In genomic region chr6:115892363-115892762, GRCm38 (mm10) we compare ENCODE assay signal across 25 mouse cellular contexts. TPM values are rescaled to one million over a fixed set of nuclear protein-coding genes. Genes with fewer than 3 reads are reported as not detected.
DNase-seq lines count a peak whose midpoint lies in the region; ATAC-seq and TF ChIP-seq lines count a peak whose summit lies in the region.
"Had no signal": no experiment of that assay in that cellular context is flagged by ENCODE, and none has a peak within 500 bp of the region (broad histone marks: within the 10 kb centered on the region; RNA-seq: fewer than 3 reads in every experiment).

No protein-coding gene starts in this region.

- peaks cover 52% of the 10 kb centered on the region for H3K36me3 ChIP-seq in intestine, embryonic 14.5 days (ENCODE audit: control insufficient read depth, insufficient read depth, low read length)
- peaks cover 12% of the 10 kb centered on the region; the same call in 1 of the 2 replicates for H3K36me3 ChIP-seq in intestine, postnatal 0 days (ENCODE audit: control insufficient read depth, insufficient read depth)
- H3K36me3 ChIP-seq in midbrain, embryonic 12.5 days, result peaks cover 27% of the 10 kb centered on the region
- peaks cover 30% of the 10 kb centered on the region for H3K36me3 ChIP-seq in midbrain, postnatal 0 days (ENCODE audit: insufficient read depth, low read length)
- H3K36me3 ChIP-seq in forebrain, embryonic 16.5 days (ENCODE audit: control insufficient read depth, insufficient read depth), result 0 out of 2 replicates have a peak, but pooled peaks cover 2% of the 10 kb centered on the region
- peaks cover 8% of the 10 kb centered on the region; the same call in 1 of the 2 replicates for H3K36me3 ChIP-seq in stomach, postnatal 0 days (ENCODE audit: control insufficient read depth, insufficient read depth, low read length)

- H3K4me2 ChIP-seq in intestine, embryonic 14.5 days (ENCODE audit: low read length), result no peak overlapping the region
- H3K4me2 ChIP-seq in intestine, postnatal 0 days (replicated peaks; ENCODE audit: low read depth), result no peak overlapping the region
- H3K4me2 ChIP-seq in midbrain, embryonic 12.5 days (replicated peaks), result no peak overlapping the region
- no peak overlapping the region for H3K4me2 ChIP-seq in midbrain, postnatal 0 days (ENCODE audit: low read depth, low read length, poor library complexity, severe bottlenecking)
- no peak overlapping the region for H3K4me2 ChIP-seq in forebrain, embryonic 16.5 days (ENCODE audit: low read length)
- no peak overlapping the region for H3K4me2 ChIP-seq in stomach, postnatal 0 days (replicated peaks; ENCODE audit: low read depth)
- H3K4me2 ChIP-seq: embryonic facial prominence, embryonic 13.5 days; hindbrain, embryonic 13.5 days had no signal

- ATAC-seq in intestine, embryonic 14.5 days (replicated peaks; ENCODE audit: low FRiP score, low TSS enrichment, low read depth), result no peak
- no peak for ATAC-seq in intestine, postnatal 0 days
- ATAC-seq in midbrain, embryonic 12.5 days (ENCODE audit: low FRiP score, low read depth), result no peak
- ATAC-seq in midbrain, postnatal 0 days (ENCODE audit: low FRiP score), result no peak
- no peak for ATAC-seq in forebrain, embryonic 16.5 days
- no peak for ATAC-seq in stomach, postnatal 0 days (ENCODE audit: low FRiP score, low TSS enrichment)
- ATAC-seq: activated CD4-positive, CD25-positive, alpha-beta regulatory T cell, adult 4 months; liver, postnatal 0 days; Patski had no signal

- peaks cover 6% of the 10 kb centered on the region; the same call in 1 of the 2 replicates for H3K9me3 ChIP-seq in intestine, embryonic 14.5 days (ENCODE audit: control insufficient read depth, low read length)
- H3K9me3 ChIP-seq in intestine, postnatal 0 days (ENCODE audit: control insufficient read depth), result peaks cover 3% of the 10 kb centered on the region; the same call in 1 of the 2 replicates
- H3K9me3 ChIP-seq in midbrain, embryonic 12.5 days, result peaks cover 4% of the 10 kb centered on the region; the same call in 1 of the 2 replicates
- H3K9me3 ChIP-seq in midbrain, postnatal 0 days (ENCODE audit: low read length), result no peaks in the 10 kb centered on the region
- no peaks in the 10 kb centered on the region for H3K9me3 ChIP-seq in forebrain, embryonic 16.5 days (ENCODE audit: control insufficient read depth, low read length)
- no peaks in the 10 kb centered on the region for H3K9me3 ChIP-seq in stomach, postnatal 0 days (ENCODE audit: control insufficient read depth, low read length)
- H3K9me3 ChIP-seq: hindbrain, embryonic 13.5 days had no signal

- TF ChIP-seq EP300 in stomach, postnatal 0 days (optimal IDR thresholded peaks at IDR 0.05), result no peak

- peak overlapping the region; percentile 82; the same call in 1 of the 2 replicates for H3K27ac ChIP-seq in intestine, embryonic 14.5 days (ENCODE audit: low read depth)
- no peak overlapping the region for H3K27ac ChIP-seq in intestine, postnatal 0 days (ENCODE audit: low read depth, low read length)
- H3K27ac ChIP-seq in midbrain, embryonic 12.5 days (replicated peaks), result 0 out of 2 replicates have a peak overlapping the region, but pooled peaks have one; percentile 2
- no peak overlapping the region for H3K27ac ChIP-seq in midbrain, postnatal 0 days (ENCODE audit: low read depth, low read length)
- peak overlapping the region; percentile 84 for H3K27ac ChIP-seq in forebrain, embryonic 16.5 days (ENCODE audit: low read length)
- peak overlapping the region; percentile 61; the same call in 1 of the 2 replicates for H3K27ac ChIP-seq in stomach, postnatal 0 days (replicated peaks)
- H3K27ac ChIP-seq: embryonic facial prominence, embryonic 13.5 days had no signal

- WGBS in intestine, embryonic 14.5 days, result 81% methylated on average over 3 of the region's 3 CpGs
- WGBS in intestine, postnatal 0 days, result 86% methylated on average over 3 of the region's 3 CpGs
- WGBS in midbrain, embryonic 12.5 days, result 58% methylated on average over 3 of the region's 3 CpGs
- 68% methylated on average over 3 of the region's 3 CpGs for WGBS in midbrain, postnatal 0 days
- WGBS in forebrain, embryonic 16.5 days, result 22% methylated on average over 3 of the region's 3 CpGs
- WGBS in stomach, postnatal 0 days, result 39% methylated on average over 3 of the region's 3 CpGs

- no peak overlapping the region for H3K9ac ChIP-seq in intestine, embryonic 14.5 days (ENCODE audit: low read length)
- no peak overlapping the region for H3K9ac ChIP-seq in intestine, postnatal 0 days (ENCODE audit: low read depth, low read length)
- no peak overlapping the region for H3K9ac ChIP-seq in midbrain, embryonic 12.5 days (replicated peaks)
- no peak overlapping the region for H3K9ac ChIP-seq in midbrain, postnatal 0 days (replicated peaks; ENCODE audit: low read length, poor library complexity, severe bottlenecking)
- H3K9ac ChIP-seq in forebrain, embryonic 16.5 days (replicated peaks; ENCODE audit: low read depth, low read length), result no peak overlapping the region
- H3K9ac ChIP-seq in stomach, postnatal 0 days (ENCODE audit: low read length), result no peak overlapping the region
- H3K9ac ChIP-seq: embryonic facial prominence, embryonic 13.5 days; hindbrain, embryonic 13.5 days; liver, postnatal 0 days had no signal

- TF ChIP-seq CTCF in intestine, postnatal 0 days (IDR thresholded peaks at IDR 0.05; ENCODE audit: low read depth), result no peak
- TF ChIP-seq CTCF in midbrain, postnatal 0 days (IDR thresholded peaks at IDR 0.05), result no peak
- TF ChIP-seq CTCF in stomach, postnatal 0 days (IDR thresholded peaks at IDR 0.05; ENCODE audit: low read depth), result no peak

- H3K27me3 ChIP-seq in intestine, embryonic 14.5 days (replicated peaks; ENCODE audit: control insufficient read depth, insufficient read depth, low read length), result no peaks in the 10 kb centered on the region
- H3K27me3 ChIP-seq in intestine, postnatal 0 days (replicated peaks; ENCODE audit: control insufficient read depth, insufficient read depth, low read length), result no peaks in the 10 kb centered on the region
- H3K27me3 ChIP-seq in midbrain, embryonic 12.5 days, result 0 out of 2 replicates have a peak, but pooled peaks cover 4% of the 10 kb centered on the region
- no peaks in the 10 kb centered on the region for H3K27me3 ChIP-seq in midbrain, postnatal 0 days (ENCODE audit: insufficient read depth, low read length)
- H3K27me3 ChIP-seq in forebrain, embryonic 16.5 days (replicated peaks; ENCODE audit: control insufficient read depth, insufficient read depth, low read length), result no peaks in the 10 kb centered on the region
- H3K27me3 ChIP-seq in stomach, postnatal 0 days (ENCODE audit: control insufficient read depth, insufficient read depth, low read length), result no peaks in the 10 kb centered on the region
- H3K27me3 ChIP-seq: embryonic facial prominence, embryonic 13.5 days; hindbrain, embryonic 13.5 days; Patski had no signal

- no peak overlapping the region for H3K4me3 ChIP-seq in intestine, embryonic 14.5 days (ENCODE audit: low read depth, low read length)
- H3K4me3 ChIP-seq in intestine, postnatal 0 days (ENCODE audit: low read depth, low read length), result no peak overlapping the region
- H3K4me3 ChIP-seq in midbrain, embryonic 12.5 days, result no peak overlapping the region
- H3K4me3 ChIP-seq in midbrain, postnatal 0 days (ENCODE audit: low read depth, low read length), result no peak overlapping the region
- H3K4me3 ChIP-seq in forebrain, embryonic 16.5 days (replicated peaks; ENCODE audit: low read length), result no peak overlapping the region
- H3K4me3 ChIP-seq in stomach, postnatal 0 days (ENCODE audit: low read depth, low read length), result no peak overlapping the region
- H3K4me3 ChIP-seq: embryonic facial prominence, embryonic 13.5 days; hindbrain, embryonic 13.5 days; megakaryocyte, embryonic 14.5 days had no signal

- DNase-seq in intestine, embryonic 14.5 days (ENCODE audit: low spot score), result no peak
- no peak for DNase-seq in midbrain, postnatal 0 days (ENCODE audit: low spot score)
- no peak for DNase-seq in stomach, postnatal 0 days (ENCODE audit: low spot score)
- DNase-seq in right cerebral cortex, postnatal 36 days (ENCODE audit: low spot score in 2 of 2), result no peak
- DNase-seq: adrenal gland, postnatal 25 days; liver; liver, postnatal 0 days; retina, postnatal 1 day had no signal

- H3K4me1 ChIP-seq in intestine, embryonic 14.5 days (replicated peaks; ENCODE audit: control insufficient read depth, insufficient read depth, low read length), result peaks cover 21% of the 10 kb centered on the region
- no peaks in the 10 kb centered on the region for H3K4me1 ChIP-seq in intestine, postnatal 0 days (replicated peaks; ENCODE audit: control insufficient read depth, insufficient read depth, low read length)
- H3K4me1 ChIP-seq in midbrain, embryonic 12.5 days, result peaks cover 17% of the 10 kb centered on the region
- H3K4me1 ChIP-seq in midbrain, postnatal 0 days (ENCODE audit: insufficient read depth, low read length), result no peaks in the 10 kb centered on the region
- H3K4me1 ChIP-seq in forebrain, embryonic 16.5 days (replicated peaks; ENCODE audit: control insufficient read depth, insufficient read depth, low read length), result peaks cover 22% of the 10 kb centered on the region
- H3K4me1 ChIP-seq in stomach, postnatal 0 days (replicated peaks; ENCODE audit: control insufficient read depth, insufficient read depth), result no peaks in the 10 kb centered on the region

RNA-seq across cellular contexts. Expression of gene Ift122, which starts 39.1 kb away (rescaled TPM):
- polyA plus RNA-seq in intestine, embryonic 14.5 days (2014; fragmentation: Nextera tagmentation; extraction: Ambion mirVana), result 18.4 and 21.5 TPM in 2 replicates
- polyA plus RNA-seq in intestine, postnatal 0 days (2015; fragmentation: Nextera tagmentation; extraction: Ambion mirVana), result 3.0 and 3.1 TPM in 2 replicates
- 27.7 and 28.9 TPM in 2 replicates for polyA plus RNA-seq in midbrain, embryonic 12.5 days (2016; fragmentation: Nextera tagmentation; extraction: Ambion mirVana)
- total RNA-seq in midbrain, postnatal 0 days (2014; rRNA removed), result 31.7 and 42.7 TPM in 2 replicates
- 22.6 and 24.3 TPM in 2 replicates for polyA plus RNA-seq in midbrain, postnatal 0 days (2015; fragmentation: Nextera tagmentation; extraction: Ambion mirVana)
- polyA plus RNA-seq in forebrain, embryonic 16.5 days (2015; fragmentation: Nextera tagmentation; extraction: Ambion mirVana), result 30.8 and 32.7 TPM in 2 replicates
- polyA plus RNA-seq in stomach, postnatal 0 days (2015; fragmentation: Nextera tagmentation; extraction: Ambion mirVana), result 4.9 and 5.3 TPM in 2 replicates

RNA-seq across cellular contexts. Expression of gene Rho, which starts 39.2 kb away (rescaled TPM):
- polyA plus RNA-seq in intestine, embryonic 14.5 days (2014; fragmentation: Nextera tagmentation; extraction: Ambion mirVana), result 0.07 TPM in 1 of 2 replicates, not detected in the other
- polyA plus RNA-seq in intestine, postnatal 0 days (2015; fragmentation: Nextera tagmentation; extraction: Ambion mirVana), result 0.16 TPM in 1 of 2 replicates, not detected in the other
- polyA plus RNA-seq in midbrain, embryonic 12.5 days (2016; fragmentation: Nextera tagmentation; extraction: Ambion mirVana), result 0.33 TPM in 1 of 2 replicates, not detected in the other
- total RNA-seq in midbrain, postnatal 0 days (2014; rRNA removed), result 0.11 TPM in 1 of 2 replicates, not detected in the other
- polyA plus RNA-seq in midbrain, postnatal 0 days (2015; fragmentation: Nextera tagmentation; extraction: Ambion mirVana), result 0.12 and 0.39 TPM in 2 replicates
- 0.15 TPM in 1 of 2 replicates, not detected in the other for polyA plus RNA-seq in forebrain, embryonic 16.5 days (2015; fragmentation: Nextera tagmentation; extraction: Ambion mirVana)
- 0.10 TPM in 2 replicates for polyA plus RNA-seq in stomach, postnatal 0 days (2015; fragmentation: Nextera tagmentation; extraction: Ambion mirVana)
- total RNA-seq: common myeloid progenitor, adult 5-6 weeks; gastrocnemius, adult 8-10 months; heart, adult 8-10 months had no signal
- polyA plus RNA-seq: activated CD4-positive, CD25-positive, alpha-beta regulatory T cell, adult 4 months; liver, postnatal 0 days had no signal

RNA-seq across cellular contexts. Expression of gene Mbd4, which starts 39.2 kb away (rescaled TPM):
- 14.7 and 18.4 TPM in 2 replicates for polyA plus RNA-seq in intestine, embryonic 14.5 days (2014; fragmentation: Nextera tagmentation; extraction: Ambion mirVana)
- 3.4 and 3.5 TPM in 2 replicates for polyA plus RNA-seq in intestine, postnatal 0 days (2015; fragmentation: Nextera tagmentation; extraction: Ambion mirVana)
- 23.2 and 24.4 TPM in 2 replicates for polyA plus RNA-seq in midbrain, embryonic 12.5 days (2016; fragmentation: Nextera tagmentation; extraction: Ambion mirVana)
- 4.8 and 5.8 TPM in 2 replicates for total RNA-seq in midbrain, postnatal 0 days (2014; rRNA removed)
- polyA plus RNA-seq in midbrain, postnatal 0 days (2015; fragmentation: Nextera tagmentation; extraction: Ambion mirVana), result 4.1 and 5.2 TPM in 2 replicates
- 14.4 and 16.9 TPM in 2 replicates for polyA plus RNA-seq in forebrain, embryonic 16.5 days (2015; fragmentation: Nextera tagmentation; extraction: Ambion mirVana)
- 4.1 and 4.8 TPM in 2 replicates for polyA plus RNA-seq in stomach, postnatal 0 days (2015; fragmentation: Nextera tagmentation; extraction: Ambion mirVana)

RNA-seq across cellular contexts. Expression of gene H1foo, which starts 52.4 kb away (rescaled TPM):
- polyA plus RNA-seq in intestine, embryonic 14.5 days (2014; fragmentation: Nextera tagmentation; extraction: Ambion mirVana), result not detected in 2 replicates
- polyA plus RNA-seq in intestine, postnatal 0 days (2015; fragmentation: Nextera tagmentation; extraction: Ambion mirVana), result not detected in 2 replicates
- polyA plus RNA-seq in midbrain, embryonic 12.5 days (2016; fragmentation: Nextera tagmentation; extraction: Ambion mirVana), result not detected in 2 replicates
- total RNA-seq in midbrain, postnatal 0 days (2014; rRNA removed), result not detected in 2 replicates
- not detected in 2 replicates for polyA plus RNA-seq in midbrain, postnatal 0 days (2015; fragmentation: Nextera tagmentation; extraction: Ambion mirVana)
- not detected in 2 replicates for polyA plus RNA-seq in forebrain, embryonic 16.5 days (2015; fragmentation: Nextera tagmentation; extraction: Ambion mirVana)
- not detected in 2 replicates for polyA plus RNA-seq in stomach, postnatal 0 days (2015; fragmentation: Nextera tagmentation; extraction: Ambion mirVana)
- total RNA-seq: adrenal gland, postnatal 25 days; common myeloid progenitor, adult 5-6 weeks; gastrocnemius, adult 8-10 months; heart, adult 8-10 months; heart, postnatal 10 days; layer of hippocampus, postnatal 10 days; left cerebral cortex, postnatal 25 days had no signal
- polyA plus RNA-seq: cerebellum, adult 2 months; embryonic facial prominence, embryonic 13.5 days; hindbrain, embryonic 13.5 days; kidney, adult 2 months; liver, postnatal 0 days; Patski; small intestine, adult 2 months had no signal

RNA-seq across cellular contexts. Expression of gene Efcab12, which starts 54.2 kb away (rescaled TPM):
- polyA plus RNA-seq in intestine, embryonic 14.5 days (2014; fragmentation: Nextera tagmentation; extraction: Ambion mirVana), result 0.67 and 0.69 TPM in 2 replicates
- 0.05 and 0.18 TPM in 2 replicates for polyA plus RNA-seq in intestine, postnatal 0 days (2015; fragmentation: Nextera tagmentation; extraction: Ambion mirVana)
- 2.1 TPM in 2 replicates for polyA plus RNA-seq in midbrain, embryonic 12.5 days (2016; fragmentation: Nextera tagmentation; extraction: Ambion mirVana)
- total RNA-seq in midbrain, postnatal 0 days (2014; rRNA removed), result 3.2 and 3.8 TPM in 2 replicates
- polyA plus RNA-seq in midbrain, postnatal 0 days (2015; fragmentation: Nextera tagmentation; extraction: Ambion mirVana), result 1.5 and 2.1 TPM in 2 replicates
- 1.4 and 1.8 TPM in 2 replicates for polyA plus RNA-seq in forebrain, embryonic 16.5 days (2015; fragmentation: Nextera tagmentation; extraction: Ambion mirVana)
- 0.17 and 0.29 TPM in 2 replicates for polyA plus RNA-seq in stomach, postnatal 0 days (2015; fragmentation: Nextera tagmentation; extraction: Ambion mirVana)
- polyA plus RNA-seq: liver, postnatal 0 days had no signal

Comparison
In these comparisons a context has a peak if more than half of its experiments do, and no peak if none do; other contexts are left out.
1. H3K27ac ChIP-seq: peak in intestine, embryonic 14.5 days (single experiment), midbrain, embryonic 12.5 days (single experiment), forebrain, embryonic 16.5 days (single experiment) and stomach, postnatal 0 days (single experiment); none in intestine, postnatal 0 days (single experiment) and midbrain, postnatal 0 days (single experiment).